Mouse (Mus musculus) spleen, adult 2 months (tissue): ENCODE data around the gene Cenpl.

Source experiments
- CTCF ChIP-seq: fragments of 200-500 bp; IDR thresholded peaks from 2 replicates; pipeline ENCODE4 v1.5.1; 2011; ENCODE audit warnings: mild to moderate bottlenecking, inconsistent platforms; ENCODE audit not compliant: insufficient read depth, insufficient read length, insufficient replicate concordance; ENCODE audit errors: extremely low read depth
- POLR2A ChIP-seq: fragments of 200-500 bp; IDR thresholded peaks from 2 replicates; pipeline ENCODE4 v1.6.1; 2011; ENCODE audit warnings: low read depth, low read length, inconsistent platforms

DNA sequence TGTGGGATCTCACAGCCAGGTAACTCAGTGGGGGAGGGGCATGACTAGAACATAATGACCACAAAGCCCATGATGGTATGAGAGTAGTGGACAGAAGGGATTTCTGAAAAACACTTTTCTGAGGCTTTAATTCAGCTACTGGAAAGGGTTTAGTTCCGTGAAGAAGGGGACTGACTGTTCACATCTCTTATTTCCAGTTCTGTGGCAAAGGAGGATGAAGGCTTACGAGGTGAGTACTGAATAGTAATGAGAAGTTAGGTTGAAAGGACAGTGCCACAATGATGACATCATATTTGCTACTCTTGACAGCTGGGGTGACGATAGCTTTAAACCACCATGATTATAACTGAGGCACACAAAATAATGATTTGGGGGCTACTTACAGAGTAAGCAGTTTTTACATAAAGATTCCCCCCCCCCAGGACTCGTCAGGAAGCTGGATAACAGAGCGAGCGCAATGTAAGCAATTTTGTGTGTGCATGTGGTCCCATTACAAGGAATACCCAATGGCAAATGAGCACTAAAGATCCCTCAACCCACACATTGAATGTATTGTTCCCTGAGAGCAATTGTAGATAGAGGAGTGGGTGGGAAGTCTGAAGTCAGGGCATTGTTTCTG, 34.6 kb upstream of the Cenpl start:
- no peak for TF ChIP-seq POLR2A
- TF ChIP-seq CTCF, result no peak
